Mouse (Mus musculus) layer of hippocampus, postnatal 10 days (tissue): Measurements from ENCODE around the gene Zfp735. TPM values are rescaled to one million over a fixed set of nuclear protein-coding genes. Genes with fewer than 3 reads are reported as not detected.

Experiments used
- DNase-seq, 2 experiments: peaks; one replicate each; pipeline ENCODE4 v3.0.0; 2021; ENCODE audit warnings: low spot score in 2 of 2
- long read RNA-seq: library from polyadenylated mRNA; stranded (forward); transcript quantifications from one replicate; pipeline ENCODE4 v2.0.0, GENCODE M21; 2023
- total RNA-seq, 2 experiments: library from RNA; stranded (reverse); gene quantifications; 2 replicates each; pipeline ENCODE4 v1.2.3; 2021

Zfp735 gene
- not detected for total RNA-seq
- long read RNA-seq, result 0 reads

GRCm38 (mm10) chr11:73688478-73688877, at the start of gene Zfp735:
Gene Zfp735 (plus strand): TSS chr11:73688778.
- DNase-seq, result no peak

- no peak for DNase-seq
These were observed 70.5 kb downstream of the Zfp735 start for GRCm38 (mm10) chr11:73759115-73759514.

Other genes starting within 250 kb of the Zfp735 start
- not detected for gene Olfr380, start 231.3 kb upstream of the Zfp735 start, total RNA-seq
- gene Olfr381, start 197.2 kb upstream of the Zfp735 start, total RNA-seq, result not detected
- gene Olfr382, start 171.6 kb upstream of the Zfp735 start, total RNA-seq, result not detected
- gene Olfr385, start 95.8 kb upstream of the Zfp735 start, total RNA-seq, result not detected
- not detected for gene Olfr384, start 90.2 kb upstream of the Zfp735 start, total RNA-seq
- gene Olfr389, start 91.9 kb downstream of the Zfp735 start, total RNA-seq, result not detected
- not detected for gene Olfr390, start 94.2 kb downstream of the Zfp735 start, total RNA-seq
- gene Olfr391-ps, start 114.3 kb downstream of the Zfp735 start, total RNA-seq, result not detected
- not detected for gene Olfr392, start 128.3 kb downstream of the Zfp735 start, total RNA-seq
- gene Olfr393, start 162.7 kb downstream of the Zfp735 start, total RNA-seq, result not detected
- not detected for gene Olfr394, start 202.0 kb downstream of the Zfp735 start, total RNA-seq
- not detected for gene Olfr395, start 220.5 kb downstream of the Zfp735 start, total RNA-seq
- not detected for gene Olfr23, start 247.9 kb downstream of the Zfp735 start, total RNA-seq